Mouse (Mus musculus): ENCODE data around the gene Dram1. TPM values are rescaled to one million over a fixed set of nuclear protein-coding genes. Genes with fewer than 3 reads are reported as not detected.

The Dram1 gene
- polyA plus RNA-seq, 1 experiment from 2014 or later: 128 TPM

GRCm38 (mm10) chr10:88409751-88410150, 30.9 kb upstream of the Dram1 start:
- Histone ChIP-seq H3K27me3 (ENCODE audit: control insufficient read depth, insufficient read depth, low read depth, low read length) (no peaks in the 10 kb centered on the region), H3K4me2 (ENCODE audit: low read depth, low read length) (no peak overlapping the region), H3K4me3 (ENCODE audit: low read length) (no peak overlapping the region), H3K9ac (ENCODE audit: low read length) (no peak overlapping the region), H3K27ac (ENCODE audit: low read length) (no peak overlapping the region), H3K4me1 (replicated peaks; ENCODE audit: control insufficient read depth, insufficient read depth, low read length) (no peaks in the 10 kb centered on the region), H3K9me3 (ENCODE audit: control insufficient read depth, low read length) (no peaks in the 10 kb centered on the region), H3K36me3 (ENCODE audit: control insufficient read depth, insufficient read depth, low read length) (0 out of 2 replicates have a peak, but pooled peaks cover 3% of the 10 kb centered on the region)
- 60% methylated on average over 2 of the region's 2 CpGs for WGBS
- no peak for ATAC-seq (ENCODE audit: low read depth)

DNA sequence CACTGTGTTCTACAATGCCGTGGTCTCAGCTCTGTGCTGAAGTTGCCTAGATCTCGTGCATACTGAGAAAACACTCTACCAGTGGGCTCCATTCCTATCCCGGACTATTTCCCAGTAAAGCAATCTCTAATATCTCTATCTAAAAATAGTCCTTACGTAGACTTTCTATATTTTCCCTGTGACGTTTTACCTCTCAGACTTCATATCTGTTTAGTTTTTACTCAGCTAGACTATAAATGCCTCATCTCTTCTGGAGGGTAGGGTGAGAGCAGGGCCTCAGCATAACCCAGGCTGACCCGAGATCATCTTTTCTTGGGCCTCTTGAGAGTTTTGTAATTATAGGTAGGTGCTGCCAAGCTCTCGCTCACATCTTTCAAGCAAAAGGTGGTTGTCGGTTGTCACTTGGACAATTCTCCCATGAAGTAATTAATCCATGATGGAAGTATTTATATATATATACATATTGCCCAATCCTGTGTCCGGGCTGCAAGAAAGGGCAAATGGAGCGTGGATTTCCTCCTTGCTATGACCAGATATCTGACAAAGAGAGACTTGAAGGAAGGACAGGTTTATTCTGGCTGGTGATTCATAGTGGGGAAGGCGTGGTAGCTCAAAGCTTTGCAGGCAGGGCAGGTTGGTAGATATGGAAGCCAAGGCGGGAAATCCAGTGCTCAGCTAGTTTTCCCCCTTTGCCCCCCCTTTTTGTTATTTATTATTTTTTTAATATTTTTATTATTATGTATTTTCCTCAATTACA, 29.2 kb upstream of the Dram1 start:
- H3K4me3 ChIP-seq (ENCODE audit: low read length): no peak overlapping the region
- H3K4me2 ChIP-seq (ENCODE audit: low read depth, low read length): no peak overlapping the region
- H3K9me3 ChIP-seq (ENCODE audit: control insufficient read depth, low read length): no peaks in the 10 kb centered on the region
- WGBS: 82% methylated on average over 12 of the region's 12 CpGs
- no peak overlapping the region for H3K9ac ChIP-seq (ENCODE audit: low read length)
- no peaks in the 10 kb centered on the region for H3K27me3 ChIP-seq (ENCODE audit: control insufficient read depth, insufficient read depth, low read depth, low read length)
- ATAC-seq (ENCODE audit: low read depth): no peak
- no peaks in the 10 kb centered on the region for H3K4me1 ChIP-seq (replicated peaks; ENCODE audit: control insufficient read depth, insufficient read depth, low read length)
- no peak overlapping the region for H3K27ac ChIP-seq (ENCODE audit: low read length)
- H3K36me3 ChIP-seq (ENCODE audit: control insufficient read depth, insufficient read depth, low read length): no peaks in the 10 kb centered on the region

- WGBS: 85% methylated on average over 7 of the region's 7 CpGs
- no peak for ATAC-seq (ENCODE audit: low read depth)
- no peak overlapping the region for H3K27ac ChIP-seq (ENCODE audit: low read length)
Measured at GRCm38 (mm10) chr10:88405812-88406211, 26.9 kb upstream of the Dram1 start.

GRCm38 (mm10) chr10:88404220-88404619, 25.3 kb upstream of the Dram1 start:
- no peak overlapping the region for H3K9ac ChIP-seq (ENCODE audit: low read length)
- no peaks in the 10 kb centered on the region for H3K4me1 ChIP-seq (replicated peaks; ENCODE audit: control insufficient read depth, insufficient read depth, low read length)
- H3K4me2 ChIP-seq (ENCODE audit: low read depth, low read length): no peak overlapping the region
- no peaks in the 10 kb centered on the region for H3K27me3 ChIP-seq (ENCODE audit: control insufficient read depth, insufficient read depth, low read depth, low read length)
- H3K36me3 ChIP-seq (ENCODE audit: control insufficient read depth, insufficient read depth, low read length): peaks cover 4% of the 10 kb centered on the region; the same call in 1 of the 2 replicates
- no peak overlapping the region for H3K27ac ChIP-seq (ENCODE audit: low read length)
- no peak overlapping the region for H3K4me3 ChIP-seq (ENCODE audit: low read length)
- no peak for ATAC-seq (ENCODE audit: low read depth)
- 68% methylated on average over 6 of the region's 6 CpGs for WGBS
- no peaks in the 10 kb centered on the region for H3K9me3 ChIP-seq (ENCODE audit: control insufficient read depth, low read length)

More at GRCm38 (mm10) chr10:88405812-88406211, 26.9 kb upstream of the Dram1 start:
- H3K36me3 ChIP-seq (ENCODE audit: control insufficient read depth, insufficient read depth, low read length): peaks cover 4% of the 10 kb centered on the region; the same call in 1 of the 2 replicates
- no peak overlapping the region for H3K4me3 ChIP-seq (ENCODE audit: low read length)
- no peak overlapping the region for H3K9ac ChIP-seq (ENCODE audit: low read length)
- H3K9me3 ChIP-seq (ENCODE audit: control insufficient read depth, low read length): no peaks in the 10 kb centered on the region
- H3K27me3 ChIP-seq (ENCODE audit: control insufficient read depth, insufficient read depth, low read depth, low read length): no peaks in the 10 kb centered on the region
- H3K4me1 ChIP-seq (replicated peaks; ENCODE audit: control insufficient read depth, insufficient read depth, low read length): no peaks in the 10 kb centered on the region
- no peak overlapping the region for H3K4me2 ChIP-seq (ENCODE audit: low read depth, low read length)

DNA sequence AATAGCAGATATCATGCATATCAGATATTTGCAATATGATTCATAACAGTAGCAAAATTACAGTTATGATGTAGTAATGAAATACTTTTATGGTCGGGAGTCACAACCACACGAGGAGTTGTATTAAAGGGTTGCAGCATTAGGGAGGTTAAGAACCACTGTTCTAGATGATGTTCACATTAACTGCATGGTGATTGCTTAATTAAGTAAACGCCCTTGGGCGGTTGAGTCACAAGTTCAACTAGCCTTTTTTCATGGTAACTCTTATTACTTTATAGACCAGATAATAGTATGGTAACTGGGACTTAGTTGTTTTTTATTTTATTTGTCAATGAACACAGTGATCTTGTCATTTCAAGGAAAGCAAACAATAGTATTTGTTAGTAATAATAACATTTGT, 24.1 kb upstream of the Dram1 start:
- Histone ChIP-seq H3K4me1 (replicated peaks; ENCODE audit: control insufficient read depth, insufficient read depth, low read length) (no peaks in the 10 kb centered on the region), H3K9me3 (ENCODE audit: control insufficient read depth, low read length) (no peaks in the 10 kb centered on the region), H3K27me3 (ENCODE audit: control insufficient read depth, insufficient read depth, low read depth, low read length) (no peaks in the 10 kb centered on the region), H3K36me3 (ENCODE audit: control insufficient read depth, insufficient read depth, low read length) (peaks cover 4% of the 10 kb centered on the region; the same call in 1 of the 2 replicates), H3K9ac (ENCODE audit: low read length) (no peak overlapping the region), H3K4me2 (ENCODE audit: low read depth, low read length) (no peak overlapping the region), H3K27ac (ENCODE audit: low read length) (no peak overlapping the region), H3K4me3 (ENCODE audit: low read length) (no peak overlapping the region)
- ATAC-seq (ENCODE audit: low read depth): no peak
- 93% methylated on average over 4 of the region's 4 CpGs for WGBS

DNA sequence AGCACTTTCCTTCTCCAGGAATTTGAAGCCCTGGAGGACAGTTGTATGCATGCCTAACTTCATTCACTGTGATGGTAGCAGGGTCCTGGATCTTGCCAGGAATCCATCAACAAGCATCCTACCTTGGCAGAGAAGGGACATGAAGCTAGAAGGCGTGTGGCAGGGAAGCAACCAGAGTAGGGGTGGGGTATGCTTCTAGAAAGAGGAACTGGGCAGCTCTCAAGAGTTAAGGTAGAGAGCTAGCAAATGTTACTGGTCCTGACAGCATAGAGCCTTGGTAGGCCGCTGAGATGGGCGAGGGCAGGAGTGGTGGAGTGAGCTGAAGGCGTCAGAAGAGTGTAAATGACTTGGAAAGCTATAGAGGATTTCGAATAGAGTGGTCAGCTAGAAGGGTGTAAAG, 20.4 kb upstream of the Dram1 start:
- Histone ChIP-seq H3K4me1 (replicated peaks; ENCODE audit: control insufficient read depth, insufficient read depth, low read length) (no peaks in the 10 kb centered on the region), H3K27ac (ENCODE audit: low read length) (no peak overlapping the region), H3K4me2 (ENCODE audit: low read depth, low read length) (no peak overlapping the region), H3K4me3 (ENCODE audit: low read length) (no peak overlapping the region), H3K36me3 (ENCODE audit: control insufficient read depth, insufficient read depth, low read length) (peaks cover 4% of the 10 kb centered on the region; the same call in 1 of the 2 replicates), H3K27me3 (ENCODE audit: control insufficient read depth, insufficient read depth, low read depth, low read length) (no peaks in the 10 kb centered on the region), H3K9ac (ENCODE audit: low read length) (no peak overlapping the region), H3K9me3 (ENCODE audit: control insufficient read depth, low read length) (no peaks in the 10 kb centered on the region)
- WGBS: 89% methylated on average over 5 of the region's 5 CpGs
- ATAC-seq (ENCODE audit: low read depth): no peak

DNA sequence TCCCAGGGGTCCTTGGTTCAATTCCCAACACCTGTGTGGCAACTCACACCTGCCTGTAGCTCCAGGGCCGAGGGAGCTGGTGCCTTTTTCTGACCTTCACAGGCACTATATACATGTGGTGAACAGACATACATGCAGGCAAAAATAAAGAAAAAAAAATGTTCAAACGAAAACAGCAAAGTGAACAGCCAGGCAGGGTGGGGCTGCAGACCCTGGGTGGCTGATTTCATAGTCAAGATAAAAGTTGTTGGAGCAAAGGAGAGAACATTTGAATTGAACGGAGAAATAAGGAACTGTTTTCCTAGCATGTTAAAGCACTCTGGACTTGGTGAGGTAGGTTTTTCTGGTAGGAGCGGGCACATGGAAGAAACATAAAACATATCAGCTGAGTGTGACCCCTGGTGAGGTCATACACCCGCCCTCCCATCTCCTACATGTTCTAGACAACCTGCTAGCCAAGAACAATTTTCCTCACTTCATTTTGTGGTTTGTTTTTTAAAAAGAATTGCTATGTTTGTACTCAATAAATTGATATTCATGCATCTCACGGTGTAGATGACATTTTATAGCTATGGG, 19.9 kb upstream of the Dram1 start:
- Histone ChIP-seq H3K9me3 (ENCODE audit: control insufficient read depth, low read length) (no peaks in the 10 kb centered on the region), H3K4me2 (ENCODE audit: low read depth, low read length) (no peak overlapping the region), H3K4me1 (replicated peaks; ENCODE audit: control insufficient read depth, insufficient read depth, low read length) (no peaks in the 10 kb centered on the region), H3K27me3 (ENCODE audit: control insufficient read depth, insufficient read depth, low read depth, low read length) (no peaks in the 10 kb centered on the region), H3K4me3 (ENCODE audit: low read length) (no peak overlapping the region), H3K27ac (ENCODE audit: low read length) (no peak overlapping the region), H3K9ac (ENCODE audit: low read length) (no peak overlapping the region), H3K36me3 (ENCODE audit: control insufficient read depth, insufficient read depth, low read length) (peaks cover 4% of the 10 kb centered on the region; the same call in 1 of the 2 replicates)
- ATAC-seq (ENCODE audit: low read depth): no peak
- 76% methylated on average over 6 of the region's 6 CpGs for WGBS

DNA sequence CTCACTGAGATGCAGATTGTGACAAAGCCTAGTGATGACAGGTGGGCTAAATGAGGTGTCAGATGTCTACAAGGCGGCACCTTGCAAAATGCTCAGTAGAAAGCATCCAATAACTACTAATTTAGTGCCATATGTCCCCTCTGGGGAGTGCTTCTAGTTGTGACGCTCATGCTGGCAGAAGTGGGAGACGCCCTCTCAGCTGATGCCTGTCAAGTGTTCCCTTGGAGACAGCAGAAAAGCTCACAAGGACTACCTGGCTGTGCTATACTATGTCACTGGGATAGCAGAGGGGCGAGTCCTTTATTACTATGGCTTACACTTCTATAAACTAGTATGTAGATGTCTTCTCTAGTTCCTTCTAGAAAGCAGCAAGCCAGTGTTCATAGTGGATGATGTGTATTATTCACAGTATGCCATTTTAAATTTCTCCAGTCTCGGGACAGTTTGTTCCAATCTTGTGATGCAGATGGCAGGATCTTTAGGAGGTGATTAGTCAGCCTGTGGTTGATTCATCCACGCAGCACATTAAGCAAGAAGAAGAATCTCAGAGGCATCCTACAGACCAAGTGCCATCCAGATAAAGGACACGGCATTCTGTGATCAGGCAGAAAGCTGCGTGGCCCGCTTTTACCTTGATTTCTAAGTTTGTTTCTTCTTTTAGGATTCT, 13.4 kb upstream of the Dram1 start:
- 77% methylated on average over 9 of the region's 9 CpGs for WGBS
- Histone ChIP-seq H3K4me1 (replicated peaks; ENCODE audit: control insufficient read depth, insufficient read depth, low read length) (peaks cover 12% of the 10 kb centered on the region), H3K4me3 (ENCODE audit: low read length) (no peak overlapping the region), H3K27me3 (ENCODE audit: control insufficient read depth, insufficient read depth, low read depth, low read length) (no peaks in the 10 kb centered on the region), H3K27ac (ENCODE audit: low read length) (no peak overlapping the region), H3K36me3 (ENCODE audit: control insufficient read depth, insufficient read depth, low read length) (no peaks in the 10 kb centered on the region), H3K9ac (ENCODE audit: low read length) (no peak overlapping the region), H3K9me3 (ENCODE audit: control insufficient read depth, low read length) (no peaks in the 10 kb centered on the region), H3K4me2 (ENCODE audit: low read depth, low read length) (no peak overlapping the region)
- ATAC-seq (ENCODE audit: low read depth): no peak

DNA sequence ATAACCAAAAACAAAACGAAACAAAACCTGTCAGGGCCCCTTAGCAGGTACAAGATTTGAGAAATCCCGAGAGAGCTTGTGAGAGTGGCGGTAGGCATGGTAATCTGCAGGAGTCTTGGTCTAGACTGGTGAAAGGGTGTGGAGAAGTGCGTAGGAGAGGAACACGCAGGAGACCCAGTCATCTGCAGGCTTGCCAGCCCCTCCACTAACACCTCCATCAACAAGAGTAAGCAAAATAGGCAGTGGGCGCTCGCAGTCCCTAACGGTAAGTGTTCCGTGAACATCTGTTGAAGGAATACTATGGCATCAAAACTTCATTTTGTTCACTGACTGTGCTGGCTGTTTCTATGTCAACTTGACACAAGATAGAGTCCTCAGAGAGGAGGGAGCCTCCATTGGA, 12.6 kb upstream of the Dram1 start:
- Histone ChIP-seq H3K36me3 (ENCODE audit: control insufficient read depth, insufficient read depth, low read length) (no peaks in the 10 kb centered on the region), H3K4me1 (replicated peaks; ENCODE audit: control insufficient read depth, insufficient read depth, low read length) (peaks cover 12% of the 10 kb centered on the region), H3K9ac (ENCODE audit: low read length) (no peak overlapping the region), H3K4me3 (ENCODE audit: low read length) (no peak overlapping the region), H3K9me3 (ENCODE audit: control insufficient read depth, low read length) (no peaks in the 10 kb centered on the region), H3K4me2 (ENCODE audit: low read depth, low read length) (no peak overlapping the region), H3K27ac (ENCODE audit: low read length) (no peak overlapping the region), H3K27me3 (ENCODE audit: control insufficient read depth, insufficient read depth, low read depth, low read length) (no peaks in the 10 kb centered on the region)
- no peak for ATAC-seq (ENCODE audit: low read depth)
- WGBS: 83% methylated on average over 9 of the region's 9 CpGs
